Mouse (Mus musculus) adrenal gland, adult (tissue): ENCODE results near the gene Cachd1.

Experiments
- DNase-seq, 2 experiments: peaks; one replicate each; pipeline ENCODE4 v3.0.0; 2022 to 2023; ENCODE audit warnings: low spot score in 1 of 2; ENCODE audit not compliant: inconsistent age in 2 of 2

Cachd1 gene

DNA sequence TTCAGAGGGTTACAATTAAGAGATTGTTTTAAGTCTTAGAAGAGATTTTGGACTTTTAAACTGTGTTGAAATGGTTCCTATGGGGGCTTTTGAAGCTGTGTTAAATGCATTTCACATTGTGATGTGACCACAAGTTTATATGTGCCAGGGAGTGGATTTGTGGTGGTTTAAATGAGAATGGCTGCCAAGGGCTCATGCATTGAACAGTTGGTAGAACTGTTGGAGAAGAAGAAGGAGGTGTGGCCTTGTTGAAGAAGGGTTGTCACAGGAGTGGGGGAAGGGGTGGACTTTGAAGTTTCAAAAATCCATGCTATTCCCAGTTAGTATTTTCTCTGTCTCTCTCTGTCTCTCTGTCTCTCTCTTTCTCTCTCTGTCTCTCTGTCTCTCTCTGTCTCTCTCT is 267.7 kb downstream of the Cachd1 start:
- DNase-seq = no peak

DNA sequence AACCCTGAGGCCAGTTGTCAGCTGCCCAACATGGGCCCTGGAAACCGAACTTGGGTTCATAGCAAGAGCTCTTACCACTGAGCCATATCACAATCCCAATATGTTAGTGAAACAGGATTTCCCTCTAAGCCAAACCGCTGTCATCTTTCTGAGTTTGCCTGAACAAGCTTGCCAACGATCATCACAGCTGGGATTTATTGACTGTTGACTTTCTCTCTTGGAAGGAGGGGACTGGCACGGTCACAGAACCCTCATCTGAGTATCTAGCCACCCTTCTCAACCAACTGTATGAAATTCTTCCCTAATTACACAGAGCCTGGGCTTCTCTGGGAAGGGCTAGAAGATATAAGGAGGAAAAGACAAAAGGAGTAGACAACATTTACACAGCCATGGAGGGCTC is 270.1 kb downstream of the Cachd1 start:
- no peak for DNase-seq

DNA sequence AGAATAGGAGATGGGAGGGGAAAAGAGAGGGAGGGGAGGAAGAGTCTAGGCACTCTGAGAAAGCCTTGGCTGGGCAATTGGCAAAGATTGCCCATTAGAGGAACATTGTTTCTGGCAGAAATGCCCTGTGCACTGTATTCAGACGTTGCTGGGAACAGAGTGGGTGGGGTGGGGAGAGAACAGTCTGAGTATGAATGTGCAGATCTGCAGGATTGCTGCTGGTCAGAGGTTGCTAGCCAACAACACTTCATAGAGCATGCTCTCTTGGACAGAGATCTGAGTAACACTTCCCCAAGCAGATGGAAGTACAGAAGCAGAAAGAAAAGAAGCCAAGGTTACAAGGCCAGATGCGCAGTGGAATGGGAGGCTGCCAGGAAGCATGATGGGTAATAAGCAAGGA is 285.7 kb downstream of the Cachd1 start:
- peak in 1 of 2 experiments; percentile 41 for DNase-seq

DNA sequence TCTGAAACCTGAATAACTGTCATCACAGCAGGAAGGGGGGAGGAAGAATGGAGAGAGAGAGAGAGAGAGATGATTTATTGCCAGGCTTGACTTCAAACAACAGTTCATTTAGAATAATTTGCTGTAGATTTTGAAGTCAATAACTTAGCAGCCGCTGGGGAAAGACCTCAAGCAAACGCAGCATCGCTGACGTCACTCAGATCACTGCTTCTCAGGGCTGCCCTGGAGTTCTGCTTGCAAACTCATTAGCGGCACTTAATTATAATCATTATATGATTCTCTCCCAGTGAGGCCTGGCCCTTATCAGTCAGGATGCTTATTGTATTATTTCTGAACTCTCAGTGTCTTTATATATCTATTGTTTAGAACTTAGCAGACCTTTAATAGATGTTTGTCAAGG is 289.9 kb downstream of the Cachd1 start:
- DNase-seq = peak in 1 of 2 experiments; percentile 22

DNA sequence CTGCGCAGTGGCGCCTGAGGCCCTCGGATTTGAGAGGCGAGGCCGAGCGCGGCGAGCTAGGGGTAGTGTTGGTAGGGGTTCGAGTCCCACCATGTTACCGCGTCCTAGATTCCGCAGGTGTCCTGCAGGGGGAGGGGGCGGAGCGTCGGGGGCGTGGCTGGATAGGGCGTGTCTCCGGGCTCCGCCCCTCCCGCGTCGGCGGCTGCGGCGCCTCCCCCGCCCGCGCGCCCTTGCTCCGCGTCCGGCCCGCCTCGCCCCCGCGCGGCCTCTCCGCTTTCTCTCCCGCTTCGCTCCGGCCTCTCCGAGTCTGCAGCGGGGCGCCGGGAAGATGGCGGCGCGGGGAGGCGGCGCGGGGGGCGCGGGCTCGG is 292.3 kb downstream of the Cachd1 start, which contains the start of gene Raver2:
Gene Raver2, plus strand, starts transcription at position 198 of the 368 bp plus-strand sequence.
- peak; percentile 61 to 84 for DNase-seq

DNA sequence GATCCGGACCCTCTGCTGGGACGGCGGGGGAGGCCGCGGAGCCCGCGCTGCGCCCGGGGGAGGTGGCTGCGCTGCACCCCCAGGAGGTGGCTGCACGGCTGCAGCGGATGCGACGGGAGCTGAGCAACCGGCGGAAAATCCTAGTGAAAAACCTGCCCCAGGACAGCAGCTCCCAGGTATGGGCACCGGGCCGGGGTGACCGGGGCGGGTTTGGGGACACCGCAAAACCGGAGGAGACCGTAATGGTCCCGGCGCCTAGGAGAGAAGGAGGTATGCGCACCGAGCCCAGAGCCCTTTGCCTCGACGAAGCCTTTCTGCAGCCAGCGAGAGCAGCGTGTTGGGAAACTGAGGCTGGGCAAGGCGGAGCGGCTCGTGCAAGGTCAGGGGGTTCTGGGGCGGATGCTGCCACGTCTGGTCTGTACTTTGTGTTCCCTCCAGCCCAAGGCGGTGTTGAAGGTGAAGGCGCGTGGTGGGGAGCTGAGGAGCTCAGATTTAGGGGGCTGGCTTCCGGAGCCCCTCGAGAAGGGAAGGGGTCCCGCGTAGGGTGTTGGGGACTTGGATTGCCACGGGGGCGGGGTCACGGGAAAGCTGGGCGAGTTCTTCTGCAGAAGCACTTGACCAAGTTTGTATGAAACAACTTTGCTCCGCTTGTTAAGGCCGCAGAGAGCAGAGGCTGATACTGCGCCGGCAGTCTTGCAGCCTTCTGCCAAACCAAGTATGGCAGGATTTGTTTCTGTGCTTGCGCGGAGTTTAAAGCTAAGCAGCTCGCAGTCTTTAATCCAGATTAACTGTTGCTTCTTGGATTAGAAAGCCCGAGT is 292.9 kb downstream of the Cachd1 start:
- peak; percentile 29 to 73 for DNase-seq

DNA sequence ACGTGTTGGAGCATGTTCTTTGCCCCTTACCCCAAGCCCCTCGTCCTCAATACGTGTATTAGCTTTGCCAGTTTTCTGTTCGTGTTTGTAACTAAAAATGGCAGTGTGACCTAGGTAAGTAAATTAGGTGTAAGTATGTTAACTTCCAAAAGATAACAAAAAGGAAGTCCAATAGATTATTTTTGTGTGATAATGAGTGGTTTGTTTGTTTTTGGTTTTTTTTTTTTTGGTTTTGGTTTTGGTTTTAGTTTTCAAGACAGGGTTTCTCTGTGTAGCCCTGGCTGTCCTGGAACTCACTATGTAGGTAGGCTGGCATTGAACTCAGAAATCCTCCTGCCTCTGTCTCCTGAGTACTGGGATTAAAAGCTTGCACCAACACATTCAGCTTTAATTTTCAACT is 295.1 kb downstream of the Cachd1 start:
- no peak for DNase-seq

DNA sequence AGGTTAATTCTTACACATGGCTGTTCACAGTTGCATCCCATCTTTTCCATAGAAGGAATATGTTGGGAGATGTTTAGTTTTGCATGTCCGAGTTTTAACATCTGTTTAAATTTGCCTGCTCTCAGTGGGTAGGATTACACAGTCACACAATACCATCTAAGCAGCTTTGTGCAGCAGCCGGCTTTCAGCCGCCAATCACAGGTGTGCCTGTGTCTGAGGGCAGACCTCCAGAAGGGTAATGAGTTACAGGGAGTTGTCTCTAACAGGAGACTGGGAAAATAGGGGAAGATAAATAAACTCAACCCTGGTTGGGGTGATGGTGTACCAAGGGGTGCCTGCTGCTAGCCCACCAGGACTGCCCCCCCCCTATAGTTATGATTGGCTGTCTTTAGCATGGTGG is 299.9 kb downstream of the Cachd1 start:
- no peak for DNase-seq
